Mouse (Mus musculus): ENCODE data around the gene Tmc6.
A peak's percentile ranks its signal among the peaks of the same experiment; 100 is the strongest.
"Not testable (repeated sequence)": the region's sequence is repeated elsewhere in the genome, so short reads cannot be mapped to it uniquely, and the experiment has no call there.

Gene Tmc6

GRCm38 (mm10) chr11:117810401-117811046 is 28.5 kb upstream of the Tmc6 start:
- DNase-seq, result peak; percentile 79 to 83

DNA sequence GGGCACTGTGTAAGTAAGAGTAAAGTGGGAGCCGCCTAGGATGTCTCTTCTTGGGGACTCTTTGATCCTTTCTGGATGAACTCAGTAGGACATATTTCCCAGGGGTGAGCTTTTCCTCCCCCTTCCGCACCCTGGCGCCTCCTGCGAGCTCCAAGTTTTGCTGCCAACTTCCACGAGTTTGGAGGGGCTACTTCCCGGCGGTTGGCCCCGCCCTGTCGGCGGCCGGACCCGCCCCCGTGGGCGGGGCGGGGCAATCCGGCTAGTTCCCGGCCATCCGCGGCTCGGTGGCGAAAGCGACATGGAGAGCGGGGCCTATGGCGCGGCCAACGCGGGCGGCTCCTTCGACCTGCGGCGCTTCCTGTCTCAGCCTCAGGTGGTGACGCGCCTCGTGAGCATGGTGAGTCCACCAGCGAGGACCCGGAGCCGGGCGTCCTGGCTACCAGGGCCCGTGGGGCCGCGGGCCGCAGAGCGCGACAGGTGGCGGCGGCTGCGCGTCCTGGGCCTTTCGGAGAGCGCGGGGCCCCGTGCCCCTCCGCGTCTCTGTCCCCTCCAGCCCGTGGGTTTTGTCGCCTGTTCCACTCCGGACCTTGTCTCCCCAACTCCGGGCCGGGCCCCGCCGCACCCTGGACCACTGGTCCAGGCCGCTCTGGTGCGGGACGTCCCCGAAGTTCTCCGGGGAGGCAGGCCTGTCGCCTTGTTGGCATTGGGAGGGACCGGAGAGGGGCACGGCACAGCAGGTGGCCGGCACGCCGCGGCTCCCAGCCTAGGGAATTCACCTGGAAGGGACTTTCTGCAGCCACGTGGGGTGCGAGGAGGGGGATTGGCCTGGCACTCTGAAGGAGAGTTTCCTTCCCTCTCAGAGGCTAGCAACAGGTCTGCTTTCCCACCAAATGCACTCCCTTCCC is 27.7 kb upstream of the Tmc6 start, which contains the start of the genes Gm20708 and Syngr2:
Gene Gm20708, plus strand, starts transcription at position 262 of the 905 bp plus-strand sequence.
Gene Syngr2, plus strand, starts transcription at position 262 of the 905 bp plus-strand sequence.
- peak; percentile 64 to 73 for DNase-seq

DNA sequence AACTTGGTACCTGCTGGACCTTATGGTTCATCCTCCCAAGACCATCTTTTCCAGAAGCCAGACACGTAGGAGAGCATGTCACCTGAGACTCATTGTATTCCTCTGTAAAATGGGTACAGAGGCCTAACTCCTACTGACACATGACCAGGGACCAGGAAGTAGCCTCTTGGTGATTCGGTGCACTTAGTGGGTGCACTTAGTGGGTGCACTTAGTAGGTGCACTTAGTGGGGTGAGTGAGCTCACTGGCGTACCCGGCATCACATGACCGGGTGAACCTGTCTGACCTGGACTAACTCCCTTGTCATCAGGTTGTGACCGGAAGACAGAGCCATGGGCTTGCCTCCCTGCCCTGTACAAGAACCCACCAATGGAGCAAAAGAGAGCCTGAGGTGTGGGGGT is 24.8 kb upstream of the Tmc6 start:
- no peak for DNase-seq

DNA sequence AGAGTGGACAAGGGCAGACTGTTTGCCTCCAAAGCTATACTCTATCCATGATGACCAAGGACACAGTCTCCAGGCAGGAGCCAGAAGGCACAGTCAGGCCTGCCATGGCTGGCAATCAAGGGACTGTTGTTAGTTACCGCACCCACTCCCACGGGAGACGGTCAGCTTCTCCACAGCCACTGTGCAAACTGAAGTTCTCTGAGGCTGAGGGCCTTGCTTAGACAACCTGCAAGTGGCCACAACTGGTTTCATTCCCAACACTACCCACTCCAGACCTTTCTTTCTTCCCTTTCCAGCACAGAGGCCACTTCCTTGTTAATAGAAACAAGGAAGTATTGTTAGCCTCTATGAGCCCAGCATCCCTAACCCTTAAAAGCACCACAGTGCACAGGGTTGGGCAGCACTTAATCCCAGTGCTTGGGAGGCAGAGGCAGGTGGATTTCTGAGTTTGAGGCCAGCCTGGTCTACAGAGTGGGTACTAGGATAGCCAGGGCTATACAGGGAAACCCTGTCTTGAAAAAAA is 21.2 kb upstream of the Tmc6 start:
- no peak for DNase-seq

GRCm38 (mm10) chr11:117801650-117802049 is 19.7 kb upstream of the Tmc6 start:
- no peak for DNase-seq

DNA sequence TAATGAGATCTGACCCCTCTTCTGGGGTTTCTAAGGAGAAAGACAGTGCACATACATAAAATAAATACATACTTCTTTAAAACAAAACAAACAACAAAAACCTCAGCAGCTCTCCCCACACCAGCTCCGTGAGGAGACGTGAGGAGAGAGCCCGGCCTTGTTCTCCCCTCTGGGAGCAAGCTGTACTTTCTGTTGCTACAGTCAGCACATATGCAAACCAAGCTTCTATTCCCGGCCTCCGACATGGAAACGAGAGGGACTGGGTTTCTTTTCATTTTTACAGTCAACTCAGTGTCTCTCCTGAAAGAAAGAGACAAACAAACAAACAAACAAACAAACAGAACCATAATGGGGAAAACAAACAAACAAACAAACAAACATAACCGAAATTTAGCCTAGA is 18.0 kb upstream of the Tmc6 start:
- no peak for DNase-seq

DNA sequence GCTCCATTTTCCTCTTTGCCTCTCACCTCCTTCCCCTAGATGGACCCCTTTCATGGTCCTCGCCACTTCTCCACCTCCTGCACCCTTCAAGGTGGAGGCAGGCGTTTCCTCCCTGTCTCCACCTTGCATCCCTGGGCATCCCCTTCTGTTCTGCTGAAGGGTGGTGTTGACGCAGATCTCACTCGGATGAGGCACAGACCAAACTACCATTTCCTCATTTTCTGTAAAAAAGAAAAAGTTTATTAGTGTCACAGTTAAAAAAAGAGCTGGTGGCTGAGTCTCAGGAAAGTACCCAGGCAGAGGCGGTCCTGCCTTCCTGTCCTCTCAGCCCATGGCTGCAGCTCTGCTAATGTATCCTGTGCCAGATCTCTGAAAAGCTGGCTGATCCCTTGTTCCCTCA is 17.2 kb upstream of the Tmc6 start:
- peak in 1 of 2 experiments; percentile 13 for DNase-seq

DNA sequence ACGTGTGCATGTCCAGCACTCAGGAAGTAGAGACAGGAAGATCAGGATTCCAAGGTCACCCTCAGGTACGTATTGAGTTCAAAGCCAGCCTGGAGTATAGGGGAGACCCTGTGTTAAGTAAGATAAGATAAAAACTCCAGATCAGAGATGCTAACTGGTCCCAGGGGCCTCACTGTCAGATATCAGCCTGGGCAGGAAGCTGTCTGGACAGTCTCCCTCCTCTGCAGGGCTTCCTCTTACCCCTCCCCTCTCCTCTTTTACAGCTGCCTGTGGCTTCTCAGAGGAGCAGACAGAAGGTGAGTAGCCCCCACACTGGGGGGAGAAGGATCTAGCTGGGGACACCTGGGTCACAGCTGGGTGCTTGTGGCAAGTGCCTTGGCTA is 16.2 kb upstream of the Tmc6 start:
- DNase-seq, result no peak

DNA sequence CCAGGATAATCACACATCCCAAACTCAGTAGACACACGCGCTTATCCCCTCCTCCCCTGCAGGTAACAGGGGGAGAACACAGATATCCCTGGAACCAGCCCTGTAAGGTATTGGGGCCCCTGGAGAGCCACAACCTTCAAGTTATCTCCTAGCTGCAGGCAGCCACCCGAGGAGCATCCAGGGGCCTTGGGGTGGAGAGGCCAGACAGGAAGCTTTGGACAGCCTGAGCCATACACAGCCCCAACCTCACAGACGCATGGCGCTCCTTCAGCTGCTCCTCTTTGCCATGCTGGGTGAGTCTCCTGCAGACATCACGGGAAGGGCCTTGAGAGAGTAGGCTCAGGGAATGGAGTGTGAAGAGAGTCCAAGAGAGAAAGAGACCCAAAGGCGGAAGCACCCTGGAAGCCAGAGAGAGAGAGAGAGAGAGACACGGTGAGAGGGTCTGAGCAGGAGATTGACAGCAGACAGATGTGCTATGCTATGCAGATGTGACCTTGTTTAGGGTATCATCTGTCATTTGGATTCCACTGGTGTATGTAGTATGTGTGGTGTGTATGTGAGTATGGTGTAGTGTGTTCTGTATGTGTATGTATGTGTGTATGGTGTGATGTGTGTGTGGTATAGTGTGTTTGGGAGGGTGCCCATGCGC is 15.6 kb upstream of the Tmc6 start, which contains the start of gene 6030468B19Rik:
Gene 6030468B19Rik, plus strand, starts transcription at position 150 of the 649 bp plus-strand sequence.
- no peak for DNase-seq

DNA sequence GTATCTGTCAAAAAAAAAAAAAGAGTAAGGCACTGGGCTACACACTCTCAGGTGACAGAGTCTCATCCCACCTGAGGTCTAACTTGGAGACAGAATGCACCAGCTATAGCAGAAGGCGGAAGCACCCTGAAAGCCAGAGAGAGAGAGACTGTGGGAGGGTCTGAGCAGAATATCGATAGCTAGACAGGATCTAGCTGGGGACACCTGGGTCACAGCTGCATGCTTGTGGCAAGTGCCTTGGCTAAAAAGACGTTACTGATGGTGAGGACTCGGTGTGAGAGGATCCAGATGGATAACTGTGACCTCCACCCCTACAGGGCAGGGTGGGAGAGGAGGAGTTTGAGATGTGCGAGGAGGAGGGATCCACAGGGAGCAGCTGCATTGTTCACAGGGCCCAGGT is 15.0 kb upstream of the Tmc6 start:
- DNase-seq, result no peak

GRCm38 (mm10) chr11:117794035-117794551 is 12.1 kb upstream of the Tmc6 start:
- no peak for DNase-seq

- no peak for DNase-seq
Observed at GRCm38 (mm10) chr11:117792281-117792888, 10.4 kb upstream of the Tmc6 start.

- DNase-seq, result no peak
Observed at GRCm38 (mm10) chr11:117791441-117791761, 9.4 kb upstream of the Tmc6 start.

GRCm38 (mm10) chr11:117790703-117791440 is 8.9 kb upstream of the Tmc6 start:
- no peak for DNase-seq

DNA sequence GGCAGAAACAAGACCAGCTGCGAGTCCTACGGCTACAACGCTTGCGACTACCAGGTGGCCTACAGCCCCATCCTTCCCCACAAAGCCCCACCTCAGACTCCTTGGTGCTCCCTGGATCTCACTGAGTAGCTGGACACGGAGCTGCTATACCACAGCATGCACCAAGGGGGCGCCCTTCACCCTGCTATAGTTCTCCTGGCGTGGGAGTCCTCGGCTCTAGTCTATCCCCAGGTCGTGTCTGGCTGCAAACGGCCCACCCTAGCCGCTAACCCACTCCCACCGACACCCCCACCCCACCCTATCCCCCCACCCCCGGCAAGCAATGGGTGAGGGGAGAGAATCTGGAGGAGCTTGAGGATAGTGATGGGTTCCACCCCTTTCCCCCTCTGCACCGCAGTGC is 8.3 kb upstream of the Tmc6 start:
- peak; percentile 77 to 80 for DNase-seq

DNA sequence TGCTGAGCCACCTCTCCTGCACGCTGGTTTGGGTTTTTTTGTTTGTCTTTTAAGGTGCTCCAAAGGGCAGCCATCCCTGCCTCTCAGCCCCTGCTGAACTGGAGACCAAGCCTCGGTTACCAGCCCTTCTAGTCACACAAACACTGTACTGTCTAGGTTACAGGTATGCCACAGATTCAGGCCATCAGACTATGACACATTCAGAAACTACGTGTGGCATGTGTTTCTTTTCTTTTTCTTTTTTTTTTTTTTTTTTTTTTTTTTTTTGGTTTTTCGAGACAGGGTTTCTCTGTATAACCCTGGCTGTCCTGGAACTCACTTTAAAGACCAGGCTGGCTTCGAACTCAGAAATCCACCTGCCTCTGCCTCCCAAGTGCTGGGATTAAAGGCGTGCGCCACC is 6.5 kb upstream of the Tmc6 start:
- DNase-seq, result not testable (repeated sequence)

DNA sequence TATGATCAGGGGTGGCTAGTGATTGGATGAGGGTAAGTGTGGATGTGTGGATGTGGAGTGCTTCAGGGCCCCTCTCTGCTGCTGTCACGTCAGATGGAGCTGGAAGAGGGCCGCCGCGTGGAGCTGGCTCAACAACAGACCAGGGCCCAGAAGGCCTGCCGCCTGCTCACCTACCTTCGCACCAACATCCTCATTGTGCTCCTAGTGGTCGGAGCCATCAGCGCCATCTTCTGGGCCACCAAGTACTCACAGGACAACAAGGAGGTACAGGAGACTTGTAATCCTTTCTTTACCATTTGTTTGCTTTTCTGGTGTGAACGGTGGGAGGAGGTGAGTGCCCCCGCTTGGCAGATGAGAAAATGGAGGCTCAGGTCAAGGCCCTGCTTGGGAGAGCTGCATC is 4.3 kb upstream of the Tmc6 start:
- peak; percentile 79 to 83 for DNase-seq

DNA sequence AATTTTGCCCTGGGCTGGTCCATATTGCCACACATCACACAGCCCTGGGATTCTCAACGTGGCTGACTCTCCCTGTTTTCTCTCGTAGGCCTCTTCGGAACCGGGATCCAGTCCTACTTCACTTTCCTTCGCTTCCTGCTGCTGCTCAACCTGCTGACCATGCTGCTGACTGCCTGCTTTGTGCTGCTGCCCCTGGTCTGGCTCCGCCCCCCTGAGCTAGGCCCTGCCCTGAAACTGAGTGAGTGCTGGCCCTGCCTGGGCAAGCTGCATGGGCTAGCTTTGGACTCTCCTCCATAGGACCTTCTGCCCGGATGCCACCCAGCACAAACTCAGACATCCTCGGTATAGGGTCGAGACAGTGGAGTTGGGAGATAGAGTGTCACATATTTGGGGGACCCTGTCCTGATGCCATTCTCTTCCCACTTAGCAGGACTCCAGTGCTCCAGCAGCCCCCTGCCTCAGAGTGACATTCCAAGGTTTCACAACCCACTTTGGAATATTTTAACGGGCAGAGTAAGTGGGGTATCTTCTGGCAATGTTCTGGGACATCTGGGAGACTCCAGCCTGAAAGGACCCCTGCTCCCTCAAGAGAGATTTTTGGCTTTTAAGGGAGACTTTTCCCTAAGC is 1.8 kb upstream of the Tmc6 start:
- peak in 1 of 2 experiments; percentile 37 for DNase-seq

GRCm38 (mm10) chr11:117783089-117783488 is 1.1 kb upstream of the Tmc6 start:
- DNase-seq, result peak; percentile 79 to 83

DNA sequence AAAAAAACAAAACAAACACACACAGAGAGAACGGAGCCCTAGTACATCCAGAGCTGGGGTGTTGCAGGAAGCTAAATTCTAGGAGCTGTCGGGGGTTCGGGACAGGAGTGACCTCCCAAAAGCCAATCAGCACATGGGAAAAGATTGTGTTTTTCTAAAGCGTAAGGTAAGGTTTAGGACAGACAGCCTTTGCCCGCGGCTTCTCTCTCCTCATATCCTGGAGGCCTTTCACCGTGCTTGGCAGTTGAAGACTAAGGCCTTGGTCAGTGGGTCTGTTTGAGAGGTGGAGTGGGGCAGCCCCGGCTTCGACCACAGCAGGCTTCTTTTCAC is 672 bp upstream of the Tmc6 start:
- no peak for DNase-seq

DNA sequence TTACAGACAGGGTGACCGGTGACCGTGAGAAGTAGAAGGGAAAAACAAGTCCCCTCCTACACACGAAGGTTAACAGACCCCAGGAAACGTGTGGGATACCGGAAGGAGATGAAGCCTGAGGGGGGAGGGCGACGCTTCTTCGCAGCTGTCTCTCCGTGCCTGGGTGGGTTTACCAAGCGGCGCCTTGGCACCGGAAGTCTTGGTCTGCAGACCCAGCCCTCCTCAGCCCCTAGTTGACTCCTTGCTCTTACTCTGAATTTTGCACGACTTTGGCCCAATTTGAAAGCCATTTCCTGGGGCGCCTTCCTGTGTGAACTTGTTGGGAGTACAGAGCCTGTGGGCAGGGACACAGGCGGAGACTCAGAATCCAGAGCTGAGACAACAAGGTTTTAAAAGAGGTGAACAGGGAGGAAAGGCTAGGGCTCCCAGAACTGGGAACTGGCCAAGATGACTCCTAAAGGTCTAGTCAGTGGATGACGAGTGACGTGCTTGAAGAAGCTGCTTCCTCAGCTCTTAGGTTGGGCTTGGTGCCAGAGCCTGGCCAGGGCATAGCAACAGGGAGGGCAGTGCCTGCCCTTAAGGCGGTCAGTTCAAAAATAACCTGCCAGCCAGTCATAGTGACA is 688 bp downstream of the Tmc6 start:
- DNase-seq, result peak; percentile 67 to 68

Data from cerebellum, postnatal 10 days (tissue).